Comparison of ENCODE assay signal across 7 mouse cellular contexts in genomic region chr4:117039925-117040687, GRCm38 (mm10). TPM values are rescaled to one million over a fixed set of nuclear protein-coding genes. Genes with fewer than 3 reads are reported as not detected.
DNase-seq lines count a peak whose midpoint lies in the region; TF ChIP-seq lines count a peak whose summit lies in the region.

No protein-coding gene starts in this region.

- H3ac ChIP-seq in myocyte (ENCODE audit: control insufficient read depth, insufficient read length): no peak overlapping the region

- H3K27me3 ChIP-seq in myocyte (ENCODE audit: control insufficient read depth, insufficient read depth, insufficient read length): no peaks in the 10 kb centered on the region

- H3K36me3 ChIP-seq in myocyte (ENCODE audit: control insufficient read depth, insufficient read depth): peaks cover 1% of the 10 kb centered on the region

- TF ChIP-seq POLR2A in myocyte (IDR thresholded peaks at IDR 0.05; ENCODE audit: insufficient read length, low read depth): no peak

- intact Hi-C loops in gastrocnemius, postnatal 14 days (cut with DNase I; ENCODE audit: low total_unique reads): no loop called here
- intact Hi-C loops in left cerebral cortex, postnatal 25 days (cut with DNase I): no loop called here

- H3K4me3 ChIP-seq in myocyte: no peak overlapping the region

- DNase-seq in adrenal gland, postnatal 14 days: peak; percentile 53
- peak; percentile 84 to 85 for DNase-seq in cerebellum, postnatal 10 days
- DNase-seq in gastrocnemius, postnatal 14 days: peak; percentile 32
- peak; percentile 23 for DNase-seq in kidney, adult 11 months
- peak; percentile 52 to 53 for DNase-seq in left cerebral cortex, postnatal 25 days (ENCODE audit: low spot score in 2 of 2)
- no peak for DNase-seq in spleen, postnatal 14 days (ENCODE audit: low spot score in 2 of 2)

- H3K4me2 ChIP-seq in myocyte (ENCODE audit: low read depth): peak overlapping the region; percentile 59

- peaks cover 6% of the 10 kb centered on the region for H3K79me2 ChIP-seq in myocyte (ENCODE audit: control insufficient read depth, insufficient read depth)

TF ChIP-seq in myocyte, 11 proteins besides CTCF, POLR2A, EP300 and RAD21:
- TF ChIP-seq USF1 (IDR thresholded peaks at IDR 0.05; ENCODE audit: low read depth): no peak
- TF ChIP-seq TCF12 (IDR thresholded peaks at IDR 0.05; ENCODE audit: insufficient read depth, poor library complexity, severe bottlenecking): peak; percentile 38
- no peak for TF ChIP-seq TCF3 (IDR thresholded peaks at IDR 0.05; ENCODE audit: insufficient read length, low read depth)
- TF ChIP-seq MYOD1 (IDR thresholded peaks at IDR 0.05; ENCODE audit: control insufficient read depth in 1 of 3, insufficient read length in 2 of 3, low read depth in 2 of 3): peak in 2 of 3 experiments; percentile 75 to 78
- peak in 1 of 3 experiments; percentile 10 for TF ChIP-seq MYOG (IDR thresholded peaks at IDR 0.05; ENCODE audit: control insufficient read depth in 1 of 3, insufficient read depth in 1 of 3, insufficient read length in 2 of 3, low read depth in 2 of 3)

RNA-seq across cellular contexts. Expression of gene Eif2b3, which starts 20.9 kb away (rescaled TPM):
- total RNA-seq in adrenal gland, postnatal 14 days (2021): 30.5 and 34.6 TPM in 2 replicates
- total RNA-seq in gastrocnemius, postnatal 14 days (2021): 10 to 100 TPM; 22.0 to 24.8 TPM
- total RNA-seq in left cerebral cortex, postnatal 25 days (2021): 10 to 100 TPM; 18.5 to 19.7 TPM
- polyA plus RNA-seq in myocyte (2012; fragmentation: generic; extraction: Trizol): 36.3 TPM

RNA-seq across cellular contexts. Expression of gene Hectd3, which starts 45.0 kb away (rescaled TPM):
- 21.0 and 25.7 TPM in 2 replicates for total RNA-seq in adrenal gland, postnatal 14 days (2021)
- 10 to 100 TPM; 12.6 to 14.7 TPM for total RNA-seq in gastrocnemius, postnatal 14 days (2021)
- total RNA-seq in left cerebral cortex, postnatal 25 days (2021): 10 to 100 TPM; 36.8 to 44.2 TPM
- 28.7 TPM for polyA plus RNA-seq in myocyte (2012; fragmentation: generic; extraction: Trizol)

RNA-seq across cellular contexts. Expression of gene Urod, which starts 45.9 kb away (rescaled TPM):
- total RNA-seq in adrenal gland, postnatal 14 days (2021): 121 and 129 TPM in 2 replicates
- total RNA-seq in gastrocnemius, postnatal 14 days (2021): 10 to 100 TPM; 52.3 to 60.4 TPM
- total RNA-seq in left cerebral cortex, postnatal 25 days (2021): 10 to 100 TPM; 50.4 to 62.1 TPM
- 69.6 TPM for polyA plus RNA-seq in myocyte (2012; fragmentation: generic; extraction: Trizol)

RNA-seq across cellular contexts. Expression of gene Ptch2, which starts 55.8 kb away (rescaled TPM):
- 7.9 and 8.3 TPM in 2 replicates for total RNA-seq in adrenal gland, postnatal 14 days (2021)
- 1 to 10 TPM; 3.8 to 5.9 TPM for total RNA-seq in gastrocnemius, postnatal 14 days (2021)
- total RNA-seq in left cerebral cortex, postnatal 25 days (2021): 1 to 10 TPM; 1.4 to 2.0 TPM
- polyA plus RNA-seq in myocyte (2012; fragmentation: generic; extraction: Trizol): 0.02 TPM

Comparison
In these comparisons a context has a peak if more than half of its experiments do, and no peak if none do; other contexts are left out.
1. DNase-seq: peak in adrenal gland, postnatal 14 days (single experiment), cerebellum, postnatal 10 days (2 of 2), gastrocnemius, postnatal 14 days (single experiment), kidney, adult 11 months (single experiment) and left cerebral cortex, postnatal 25 days (2 of 2); none in spleen, postnatal 14 days (0 of 2).